Mouse (Mus musculus): Measurements from ENCODE around the gene Tom1l2. TPM values are rescaled to one million over a fixed set of nuclear protein-coding genes. Genes with fewer than 3 reads are reported as not detected.

Tom1l2 gene
- polyA plus RNA-seq, 1 experiment from 2014 or later, result 74.6 TPM

GRCm38 (mm10) chr11:60195108-60195507 lies 157.6 kb downstream of the Tom1l2 start:
- peaks cover 33% of the 10 kb centered on the region for H3K36me3 ChIP-seq (ENCODE audit: control insufficient read depth, insufficient read depth, low read length)

GRCm38 (mm10) chr11:60193556-60193955 lies 159.1 kb downstream of the Tom1l2 start:
- H3K9me3 ChIP-seq (replicated peaks; ENCODE audit: control insufficient read depth, low read length, poor library complexity, severe bottlenecking), result peaks cover 4% of the 10 kb centered on the region; the same call in 1 of the 2 replicates
- H3K27ac ChIP-seq (ENCODE audit: low read length), result no peak overlapping the region; the same call in 1 of the 2 replicates
- ATAC-seq, result no peak
- H3K27me3 ChIP-seq (ENCODE audit: control insufficient read depth, insufficient read depth, low read depth, low read length), result no peaks in the 10 kb centered on the region
- no peak overlapping the region; the same call in 1 of the 2 replicates for H3K9ac ChIP-seq (ENCODE audit: low read depth, low read length)
- no peak overlapping the region for H3K4me2 ChIP-seq (ENCODE audit: low read length)
- H3K36me3 ChIP-seq (ENCODE audit: control insufficient read depth, insufficient read depth, low read length), result peaks cover 45% of the 10 kb centered on the region
- H3K4me3 ChIP-seq (ENCODE audit: low read depth, low read length), result no peak overlapping the region
- no peaks in the 10 kb centered on the region for H3K4me1 ChIP-seq (ENCODE audit: control insufficient read depth, insufficient read depth, low read length)
- WGBS, result 60% methylated on average over 4 of the region's 4 CpGs

More at GRCm38 (mm10) chr11:60195108-60195507, 157.6 kb downstream of the Tom1l2 start:
- H3K4me3 ChIP-seq (ENCODE audit: low read depth, low read length), result no peak overlapping the region
- H3K4me2 ChIP-seq (ENCODE audit: low read length), result no peak overlapping the region
- H3K27ac ChIP-seq (ENCODE audit: low read length), result no peak overlapping the region
- no peak overlapping the region for H3K9ac ChIP-seq (ENCODE audit: low read depth, low read length)
- H3K27me3 ChIP-seq (ENCODE audit: control insufficient read depth, insufficient read depth, low read depth, low read length), result no peaks in the 10 kb centered on the region
- ATAC-seq, result no peak
- peaks cover 4% of the 10 kb centered on the region for H3K4me1 ChIP-seq (ENCODE audit: control insufficient read depth, insufficient read depth, low read length)
- peaks cover 4% of the 10 kb centered on the region; the same call in 1 of the 2 replicates for H3K9me3 ChIP-seq (replicated peaks; ENCODE audit: control insufficient read depth, low read length, poor library complexity, severe bottlenecking)

DNA sequence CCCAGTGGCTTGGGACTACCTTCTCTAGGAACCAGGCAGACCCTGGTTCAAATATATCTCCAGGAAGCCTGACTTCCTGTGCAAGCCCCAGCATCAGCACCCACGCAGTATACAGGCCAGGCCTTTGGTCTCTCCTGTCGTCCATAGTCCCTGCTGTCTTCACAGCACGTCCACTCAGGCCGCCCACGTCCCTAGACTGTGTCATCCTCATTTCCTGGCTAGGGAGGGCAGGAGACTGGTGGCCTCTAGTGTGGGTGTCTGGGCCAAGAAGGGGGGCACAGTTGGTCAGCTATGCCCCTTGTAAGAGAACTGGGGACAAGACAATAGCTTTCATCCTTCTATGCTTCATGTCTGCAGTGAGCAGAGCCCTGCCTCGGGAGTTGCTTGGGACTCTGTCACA lies 160.2 kb downstream of the Tom1l2 start:
- WGBS, result 77% methylated on average over 6 of the region's 6 CpGs
- H3K27ac ChIP-seq (ENCODE audit: low read length), result no peak overlapping the region

DNA sequence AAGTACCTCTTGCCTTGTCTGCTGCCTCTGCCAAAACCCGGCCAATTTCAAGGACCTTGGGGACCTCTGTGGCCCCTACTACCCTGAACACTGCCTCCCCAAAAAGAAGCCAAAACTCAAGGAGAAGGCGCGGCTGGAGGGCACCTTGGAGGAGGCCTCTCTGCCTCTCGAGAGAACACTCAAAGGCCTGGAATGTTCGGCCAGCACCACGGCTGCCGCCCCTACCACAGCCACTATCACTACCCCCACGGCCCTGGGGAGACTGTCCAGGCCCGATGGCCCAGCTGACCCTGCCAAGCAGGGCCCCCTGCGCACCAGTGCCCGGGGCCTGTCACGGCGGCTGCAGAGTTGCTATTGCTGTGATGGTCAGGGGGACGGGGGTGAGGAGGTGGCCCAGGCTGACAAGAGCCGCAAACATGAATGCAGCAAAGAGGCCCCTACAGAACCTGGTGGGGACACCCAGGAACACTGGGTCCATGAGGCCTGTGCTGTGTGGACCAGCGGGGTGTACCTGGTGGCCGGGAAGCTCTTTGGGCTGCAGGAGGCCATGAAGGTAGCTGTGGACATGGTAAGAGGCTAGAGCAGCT lies 162.6 kb downstream of the Tom1l2 start:
- no peak overlapping the region for H3K27ac ChIP-seq (ENCODE audit: low read length)
- WGBS, result 90% methylated on average over 17 of the region's 17 CpGs

More for the DNA sequence above, 160.2 kb downstream of the Tom1l2 start:
- H3K4me2 ChIP-seq (ENCODE audit: low read length), result no peak overlapping the region
- peaks cover 4% of the 10 kb centered on the region; the same call in 1 of the 2 replicates for H3K9me3 ChIP-seq (replicated peaks; ENCODE audit: control insufficient read depth, low read length, poor library complexity, severe bottlenecking)
- peaks cover 47% of the 10 kb centered on the region for H3K36me3 ChIP-seq (ENCODE audit: control insufficient read depth, insufficient read depth, low read length)
- no peak overlapping the region for H3K4me3 ChIP-seq (ENCODE audit: low read depth, low read length)
- no peak overlapping the region for H3K9ac ChIP-seq (ENCODE audit: low read depth, low read length)
- no peak for ATAC-seq
- no peaks in the 10 kb centered on the region for H3K27me3 ChIP-seq (ENCODE audit: control insufficient read depth, insufficient read depth, low read depth, low read length)
- H3K4me1 ChIP-seq (ENCODE audit: control insufficient read depth, insufficient read depth, low read length), result no peaks in the 10 kb centered on the region

DNA sequence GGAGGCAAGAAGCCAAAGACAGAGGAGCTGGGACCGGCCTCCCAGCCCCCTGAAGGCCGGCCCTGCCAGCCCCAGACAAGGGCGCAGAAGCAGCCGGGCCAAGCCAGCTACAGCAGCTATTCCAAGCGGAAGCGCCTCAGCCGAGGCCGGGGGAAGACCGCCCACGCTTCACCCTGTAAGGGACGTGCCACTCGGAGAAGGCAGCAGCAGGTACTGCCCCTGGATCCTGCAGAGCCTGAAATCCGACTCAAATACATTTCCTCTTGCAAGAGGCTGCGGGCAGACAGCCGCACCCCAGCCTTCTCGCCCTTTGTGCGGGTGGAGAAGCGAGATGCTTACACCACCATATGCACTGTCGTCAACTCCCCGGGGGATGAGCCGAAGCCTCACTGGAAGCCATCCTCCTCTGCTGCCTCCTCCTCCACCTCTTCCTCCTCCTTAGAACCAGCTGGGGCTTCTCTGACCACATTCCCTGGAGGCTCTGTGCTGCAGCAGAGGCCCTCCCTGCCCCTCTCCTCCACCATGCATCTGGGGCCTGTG lies 163.1 kb downstream of the Tom1l2 start:
- H3K36me3 ChIP-seq (ENCODE audit: control insufficient read depth, insufficient read depth, low read length), result peaks cover 56% of the 10 kb centered on the region
- no peak overlapping the region for H3K27ac ChIP-seq (ENCODE audit: low read length)
- no peak overlapping the region for H3K4me2 ChIP-seq (ENCODE audit: low read length)
- H3K4me1 ChIP-seq (ENCODE audit: control insufficient read depth, insufficient read depth, low read length), result peaks cover 13% of the 10 kb centered on the region
- no peaks in the 10 kb centered on the region for H3K9me3 ChIP-seq (replicated peaks; ENCODE audit: control insufficient read depth, low read length, poor library complexity, severe bottlenecking)
- H3K27me3 ChIP-seq (ENCODE audit: control insufficient read depth, insufficient read depth, low read depth, low read length), result no peaks in the 10 kb centered on the region
- H3K4me3 ChIP-seq (ENCODE audit: low read depth, low read length), result no peak overlapping the region
- H3K9ac ChIP-seq (ENCODE audit: low read depth, low read length), result no peak overlapping the region
- 78% methylated on average over 21 of the region's 21 CpGs for WGBS
- no peak for ATAC-seq

More for the DNA sequence above, 162.6 kb downstream of the Tom1l2 start:
- H3K27me3 ChIP-seq (ENCODE audit: control insufficient read depth, insufficient read depth, low read depth, low read length), result no peaks in the 10 kb centered on the region
- peaks cover 4% of the 10 kb centered on the region; the same call in 1 of the 2 replicates for H3K9me3 ChIP-seq (replicated peaks; ENCODE audit: control insufficient read depth, low read length, poor library complexity, severe bottlenecking)
- H3K4me2 ChIP-seq (ENCODE audit: low read length), result no peak overlapping the region
- ATAC-seq, result no peak
- no peak overlapping the region for H3K4me3 ChIP-seq (ENCODE audit: low read depth, low read length)
- H3K9ac ChIP-seq (ENCODE audit: low read depth, low read length), result no peak overlapping the region
- peaks cover 62% of the 10 kb centered on the region for H3K36me3 ChIP-seq (ENCODE audit: control insufficient read depth, insufficient read depth, low read length)
- H3K4me1 ChIP-seq (ENCODE audit: control insufficient read depth, insufficient read depth, low read length), result peaks cover 7% of the 10 kb centered on the region

- Histone ChIP-seq H3K27me3 (ENCODE audit: control insufficient read depth, insufficient read depth, low read depth, low read length) (no peaks in the 10 kb centered on the region), H3K4me1 (ENCODE audit: control insufficient read depth, insufficient read depth, low read length) (peaks cover 25% of the 10 kb centered on the region), H3K27ac (ENCODE audit: low read length) (no peak overlapping the region), H3K9me3 (replicated peaks; ENCODE audit: control insufficient read depth, low read length, poor library complexity, severe bottlenecking) (no peaks in the 10 kb centered on the region), H3K4me2 (ENCODE audit: low read length) (no peak overlapping the region), H3K4me3 (ENCODE audit: low read depth, low read length) (no peak overlapping the region), H3K36me3 (ENCODE audit: control insufficient read depth, insufficient read depth, low read length) (peaks cover 46% of the 10 kb centered on the region), H3K9ac (ENCODE audit: low read depth, low read length) (no peak overlapping the region)
- ATAC-seq, result no peak
- WGBS, result 88% methylated on average over 25 of the region's 25 CpGs
Observed at GRCm38 (mm10) chr11:60188275-60188853, 164.3 kb downstream of the Tom1l2 start.

- no peak overlapping the region for H3K4me2 ChIP-seq (ENCODE audit: low read length)
- H3K4me3 ChIP-seq (ENCODE audit: low read depth, low read length), result no peak overlapping the region
- no peaks in the 10 kb centered on the region for H3K9me3 ChIP-seq (replicated peaks; ENCODE audit: control insufficient read depth, low read length, poor library complexity, severe bottlenecking)
- peaks cover 38% of the 10 kb centered on the region for H3K4me1 ChIP-seq (ENCODE audit: control insufficient read depth, insufficient read depth, low read length)
- no peaks in the 10 kb centered on the region for H3K27me3 ChIP-seq (ENCODE audit: control insufficient read depth, insufficient read depth, low read depth, low read length)
- H3K9ac ChIP-seq (ENCODE audit: low read depth, low read length), result no peak overlapping the region
- WGBS, result 91% methylated on average over 11 of the region's 11 CpGs
- ATAC-seq, result no peak
- H3K36me3 ChIP-seq (ENCODE audit: control insufficient read depth, insufficient read depth, low read length), result peaks cover 46% of the 10 kb centered on the region
- 0 out of 2 replicates have a peak overlapping the region, but pooled peaks have one; percentile 8 for H3K27ac ChIP-seq (ENCODE audit: low read length)
Observed at GRCm38 (mm10) chr11:60187070-60187469, 165.6 kb downstream of the Tom1l2 start.

DNA sequence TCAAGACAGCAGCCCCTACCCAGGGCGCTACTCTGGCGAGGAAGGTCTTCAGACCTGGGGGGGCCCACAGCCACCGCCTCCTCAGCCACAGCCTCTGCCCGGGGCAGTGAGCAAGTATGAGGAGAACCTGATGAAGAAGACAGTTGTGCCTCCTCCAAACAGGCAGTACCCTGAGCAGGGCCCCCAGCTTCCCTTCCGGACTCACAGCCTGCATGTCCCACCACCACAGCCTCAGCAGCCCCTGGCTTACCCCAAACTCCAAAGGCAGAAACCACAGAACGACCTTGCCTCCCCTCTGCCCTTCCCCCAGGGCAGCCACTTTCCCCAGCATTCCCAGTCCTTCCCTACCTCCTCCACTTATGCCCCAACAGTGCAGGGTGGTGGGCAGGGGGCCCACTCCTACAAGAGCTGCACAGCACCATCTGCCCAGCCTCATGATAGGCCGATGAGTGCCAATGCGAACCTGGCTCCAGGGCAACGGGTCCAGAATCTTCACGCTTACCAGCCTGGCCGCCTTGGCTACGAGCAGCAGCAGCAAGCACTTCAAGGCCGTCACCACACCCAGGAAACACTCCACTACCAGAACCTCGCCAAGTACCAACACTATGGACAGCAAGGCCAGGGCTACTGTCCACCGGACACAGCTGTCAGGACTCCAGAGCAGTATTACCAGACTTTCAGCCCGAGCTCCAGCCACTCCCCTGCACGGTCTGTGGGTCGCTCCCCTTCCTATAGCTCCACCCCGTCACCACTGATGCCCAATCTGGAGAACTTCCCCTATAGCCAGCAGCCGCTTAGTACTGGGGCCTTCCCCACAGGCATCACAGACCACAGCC lies 167.1 kb downstream of the Tom1l2 start:
- Histone ChIP-seq H3K27me3 (ENCODE audit: control insufficient read depth, insufficient read depth, low read depth, low read length) (no peaks in the 10 kb centered on the region), H3K9ac (ENCODE audit: low read depth, low read length) (peak overlapping the region; percentile 59), H3K27ac (ENCODE audit: low read length) (peak overlapping the region; percentile 84), H3K4me2 (ENCODE audit: low read length) (no peak overlapping the region; the same call in 1 of the 2 replicates), H3K36me3 (ENCODE audit: control insufficient read depth, insufficient read depth, low read length) (peaks cover 41% of the 10 kb centered on the region), H3K4me3 (ENCODE audit: low read depth, low read length) (no peak overlapping the region), H3K9me3 (replicated peaks; ENCODE audit: control insufficient read depth, low read length, poor library complexity, severe bottlenecking) (no peaks in the 10 kb centered on the region), H3K4me1 (ENCODE audit: control insufficient read depth, insufficient read depth, low read length) (peaks cover 48% of the 10 kb centered on the region)
- WGBS, result 78% methylated on average over 19 of the region's 20 CpGs
- 0 out of 2 replicates have a peak, but pooled peaks have one; percentile 29 for ATAC-seq

All from midbrain, embryonic 16.5 days (tissue).